Mouse (Mus musculus) hindbrain, embryonic 12.5 days (tissue): ENCODE data around the gene Prickle3. TPM values are rescaled to one million over a fixed set of nuclear protein-coding genes. Genes with fewer than 3 reads are reported as not detected.
A peak's percentile ranks its signal among the peaks of the same experiment; 100 is the strongest.

Source experiments
- ATAC-seq: fragments of 200-750 bp; cut with Nextera tagmentation; 2 replicates; pipeline ENCODE4 v1.8.0; 2017; ENCODE audit warnings: moderate TSS enrichment; ENCODE audit not compliant: low FRiP score
- H3K27ac ChIP-seq: fragments of 300-500 bp; sonication (generic); 2 replicates; pipeline ENCODE4 v1.5.1; 2016; ENCODE audit warnings: mild to moderate bottlenecking
- H3K27me3 ChIP-seq: fragments of 300-500 bp; sonication (generic); 2 replicates; pipeline ENCODE4 v1.6.1; 2016; ENCODE audit warnings: mild to moderate bottlenecking
- H3K36me3 ChIP-seq: fragments of 300-500 bp; sonication (generic); 2 replicates; pipeline ENCODE4 v1.6.1; 2016; ENCODE audit warnings: mild to moderate bottlenecking
- H3K4me1 ChIP-seq: fragments of 300-500 bp; sonication (generic); 2 replicates; pipeline ENCODE4 v1.6.1; 2016
- H3K4me2 ChIP-seq: fragments of 300-500 bp; sonication (generic); replicated peaks from 2 replicates; pipeline ENCODE4 v1.6.1; 2016; ENCODE audit warnings: mild to moderate bottlenecking
- H3K4me3 ChIP-seq: fragments of 300-500 bp; sonication (generic); 2 replicates; pipeline ENCODE4 v1.5.1; 2016; ENCODE audit warnings: mild to moderate bottlenecking
- H3K9ac ChIP-seq: fragments of 300-500 bp; sonication (generic); 2 replicates; pipeline ENCODE4 v1.6.1; 2016; ENCODE audit warnings: mild to moderate bottlenecking, moderate library complexity
- H3K9me3 ChIP-seq: fragments of 300-500 bp; sonication (generic); replicated peaks from 2 replicates; pipeline ENCODE4 v1.6.1; 2016; ENCODE audit warnings: mild to moderate bottlenecking
- WGBS: fragments of 180-500 bp; shearing (Covaris S2); methylation state at CpG from one replicate; pipeline ENCODE4 v1.1.7; 2016; 5-methylcytosine and 5-hydroxymethylcytosine counted together
- polyA plus RNA-seq: library from polyadenylated mRNA; unstranded; fragments of >200 nt; fragmentation: Nextera tagmentation; extraction: Ambion mirVana; gene quantifications from 2 replicates; pipeline ENCODE4 v1.2.1, GENCODE M21; 2016

Prickle3 gene
- 3.1 TPM in 2 replicates for polyA plus RNA-seq

- H3K4me3 ChIP-seq = peak within 1 kb of the TSS; percentile 29
- 27% methylated on average over 26 of the region's 26 CpGs for WGBS
- H3K4me1 ChIP-seq = peaks cover 5% of the 10 kb centered on the region; the same call in 1 of the 2 replicates
- ATAC-seq = no peak
- no peaks in the 10 kb centered on the region for H3K27me3 ChIP-seq
- no peaks in the 10 kb centered on the region for H3K36me3 ChIP-seq
- H3K27ac ChIP-seq = no peak within 1 kb of the TSS
- 0 out of 2 replicates have a peak within 1 kb of the TSS, but pooled peaks have one; percentile 32 for H3K9ac ChIP-seq
- H3K9me3 ChIP-seq = 0 out of 2 replicates have a peak, but pooled peaks cover 4% of the 10 kb centered on the region
- H3K4me2 ChIP-seq = peak within 1 kb of the TSS; percentile 47
Measured at GRCm38 (mm10) chrX:7657221-7657639, at the start of gene Prickle3. TSS of gene Prickle3 (plus strand) at chrX:7657260.

GRCm38 (mm10) chrX:7610035-7610434 lies 47.0 kb upstream of the Prickle3 start:
- H3K4me1 ChIP-seq = no peaks in the 10 kb centered on the region
- H3K36me3 ChIP-seq = no peaks in the 10 kb centered on the region
- 21% methylated on average over 21 of the region's 21 CpGs for WGBS
- no peak overlapping the region for H3K27ac ChIP-seq
- H3K4me2 ChIP-seq = peak overlapping the region; percentile 64
- H3K9ac ChIP-seq = peak overlapping the region; percentile 43
- 0 out of 2 replicates have a peak, but pooled peaks cover 3% of the 10 kb centered on the region for H3K9me3 ChIP-seq
- ATAC-seq = no peak
- no peaks in the 10 kb centered on the region for H3K27me3 ChIP-seq
- peak overlapping the region; percentile 37 for H3K4me3 ChIP-seq

GRCm38 (mm10) chrX:7610536-7611258 lies 46.4 kb upstream of the Prickle3 start:
- H3K9me3 ChIP-seq = 0 out of 2 replicates have a peak, but pooled peaks cover 3% of the 10 kb centered on the region
- H3K27me3 ChIP-seq = no peaks in the 10 kb centered on the region
- no peaks in the 10 kb centered on the region for H3K4me1 ChIP-seq
- peak overlapping the region; percentile 43 for H3K9ac ChIP-seq
- H3K36me3 ChIP-seq = no peaks in the 10 kb centered on the region
- peak overlapping the region; percentile 37 for H3K4me3 ChIP-seq
- WGBS = 16% methylated on average over 25 of the region's 26 CpGs
- H3K4me2 ChIP-seq = peak overlapping the region; percentile 64
- H3K27ac ChIP-seq = no peak overlapping the region
- ATAC-seq = peak; percentile 29; the same call in 1 of the 2 replicates

- Histone ChIP-seq H3K4me1 (no peaks in the 10 kb centered on the region), H3K27ac (no peak overlapping the region), H3K27me3 (no peaks in the 10 kb centered on the region), H3K4me2 (no peak overlapping the region), H3K4me3 (no peak overlapping the region), H3K9ac (no peak overlapping the region), H3K9me3 (no peaks in the 10 kb centered on the region), H3K36me3 (no peaks in the 10 kb centered on the region)
- WGBS = 76% methylated on average over 12 of the region's 12 CpGs
- ATAC-seq = no peak
Measured at GRCm38 (mm10) chrX:7617889-7618551, 39.0 kb upstream of the Prickle3 start.

GRCm38 (mm10) chrX:7632560-7632959 lies 24.5 kb upstream of the Prickle3 start:
- no peaks in the 10 kb centered on the region for H3K36me3 ChIP-seq
- H3K4me2 ChIP-seq = no peak overlapping the region
- no peak for ATAC-seq
- H3K4me3 ChIP-seq = no peak overlapping the region
- WGBS = 89% methylated on average over 6 of the region's 6 CpGs
- no peaks in the 10 kb centered on the region for H3K9me3 ChIP-seq
- H3K27ac ChIP-seq = no peak overlapping the region
- no peak overlapping the region for H3K9ac ChIP-seq
- H3K27me3 ChIP-seq = no peaks in the 10 kb centered on the region
- H3K4me1 ChIP-seq = no peaks in the 10 kb centered on the region

GRCm38 (mm10) chrX:7635101-7635500 lies 22.0 kb upstream of the Prickle3 start:
- WGBS = 72% methylated on average over 3 of the region's 3 CpGs

GRCm38 (mm10) chrX:7638401-7639091 lies 18.5 kb upstream of the Prickle3 start, which contains the start of gene Syp:
TSS of gene Syp (plus strand) at chrX:7638471.
- ATAC-seq = peak; percentile 86
- Histone ChIP-seq H3K9me3 (no peaks in the 10 kb centered on the region), H3K27me3 (no peaks in the 10 kb centered on the region), H3K4me1 (no peaks in the 10 kb centered on the region), H3K27ac (peak within 1 kb of the TSS; percentile 60), H3K9ac (peak within 1 kb of the TSS; percentile 68), H3K4me3 (peak within 1 kb of the TSS; percentile 51), H3K4me2 (peak within 1 kb of the TSS; percentile 54), H3K36me3 (no peaks in the 10 kb centered on the region)
- 24% methylated on average over 42 of the region's 42 CpGs for WGBS

More at GRCm38 (mm10) chrX:7635101-7635500, 22.0 kb upstream of the Prickle3 start:
- no peak overlapping the region for H3K9ac ChIP-seq
- H3K36me3 ChIP-seq = no peaks in the 10 kb centered on the region
- no peaks in the 10 kb centered on the region for H3K9me3 ChIP-seq
- no peak overlapping the region for H3K27ac ChIP-seq
- no peak overlapping the region for H3K4me3 ChIP-seq
- no peak for ATAC-seq
- no peak overlapping the region for H3K4me2 ChIP-seq
- H3K27me3 ChIP-seq = no peaks in the 10 kb centered on the region
- H3K4me1 ChIP-seq = no peaks in the 10 kb centered on the region

- Histone ChIP-seq H3K4me1 (no peaks in the 10 kb centered on the region), H3K27me3 (no peaks in the 10 kb centered on the region), H3K4me3 (peak overlapping the region; percentile 51), H3K27ac (peak overlapping the region; percentile 35; the same call in 1 of the 2 replicates), H3K9ac (peak overlapping the region; percentile 68), H3K36me3 (no peaks in the 10 kb centered on the region), H3K9me3 (no peaks in the 10 kb centered on the region), H3K4me2 (peak overlapping the region; percentile 54)
- 28% methylated on average over 13 of the region's 13 CpGs for WGBS
- peak; percentile 26; the same call in 1 of the 2 replicates for ATAC-seq
Measured at GRCm38 (mm10) chrX:7639536-7640325, 17.3 kb upstream of the Prickle3 start.

- WGBS = 37% methylated on average over 11 of the region's 12 CpGs
- no peaks in the 10 kb centered on the region for H3K27me3 ChIP-seq
- H3K9me3 ChIP-seq = no peaks in the 10 kb centered on the region
- no peak for ATAC-seq
- no peaks in the 10 kb centered on the region for H3K36me3 ChIP-seq
- peak overlapping the region; percentile 51; the same call in 1 of the 2 replicates for H3K4me3 ChIP-seq
- no peak overlapping the region for H3K27ac ChIP-seq
- peak overlapping the region; percentile 54 for H3K4me2 ChIP-seq
- no peak overlapping the region for H3K9ac ChIP-seq
- no peaks in the 10 kb centered on the region for H3K4me1 ChIP-seq
Measured at GRCm38 (mm10) chrX:7640785-7641184, 16.3 kb upstream of the Prickle3 start.

- Histone ChIP-seq H3K27me3 (no peaks in the 10 kb centered on the region), H3K27ac (no peak overlapping the region), H3K4me2 (no peak overlapping the region), H3K9ac (no peak overlapping the region), H3K4me1 (no peaks in the 10 kb centered on the region), H3K9me3 (no peaks in the 10 kb centered on the region), H3K4me3 (no peak overlapping the region), H3K36me3 (no peaks in the 10 kb centered on the region)
- WGBS = 21% methylated on average over 5 of the region's 5 CpGs
- ATAC-seq = no peak
Measured at GRCm38 (mm10) chrX:7645349-7645748, 11.7 kb upstream of the Prickle3 start.

- peak; percentile 96 for ATAC-seq
- 19% methylated on average over 25 of the region's 25 CpGs for WGBS
- Histone ChIP-seq H3K4me2 (peak overlapping the region; percentile 53), H3K4me1 (no peaks in the 10 kb centered on the region), H3K9me3 (no peaks in the 10 kb centered on the region), H3K27me3 (no peaks in the 10 kb centered on the region), H3K9ac (peak overlapping the region; percentile 55), H3K36me3 (no peaks in the 10 kb centered on the region), H3K27ac (peak overlapping the region; percentile 74), H3K4me3 (peak overlapping the region; percentile 35)
Measured at GRCm38 (mm10) chrX:7648671-7649304, 8.3 kb upstream of the Prickle3 start.
